Mouse (Mus musculus): ENCODE measurements around the gene Pkd1.

- no peak for TF ChIP-seq CTCF (IDR thresholded peaks at IDR 0.05)
- no peak for TF ChIP-seq EP300 (IDR thresholded peaks at IDR 0.05; ENCODE audit: insufficient read depth, low read depth, low read length)
- TF ChIP-seq POLR2A (IDR thresholded peaks at IDR 0.05; ENCODE audit: insufficient read depth, low read depth, low read length), result no peak
Measured at GRCm38 (mm10) chr17:24564422-24564821, 14.8 kb downstream of the Pkd1 start.
